Mouse (Mus musculus): ENCODE measurements at regions not wholly inside any gene's neighbourhood (a gene's known extent, or its start where the extent isn't known, plus 50 kb on each side); places are given as distances from the start of the nearest gene placed in this dataset.

- peak overlapping the region; percentile 77 for H3K27ac ChIP-seq (ENCODE audit: control insufficient read depth, low read depth, low read length)
- DNase-seq (ENCODE audit: low read depth, low spot score) = peak; percentile 83
- no peak for TF ChIP-seq HCFC1 (IDR thresholded peaks at IDR 0.05; ENCODE audit: low read depth, low read length)
- no peak for TF ChIP-seq NELFE (IDR thresholded peaks at IDR 0.05; ENCODE audit: low read depth, low read length)
- TF ChIP-seq BHLHE40 (IDR thresholded peaks at IDR 0.05; ENCODE audit: borderline replicate concordance, low read depth, low read length) = no peak
- TF ChIP-seq RAD21 (IDR thresholded peaks at IDR 0.05; ENCODE audit: low read depth, low read length) = no peak; the same call in 1 of the 2 replicates
- peak; percentile 81 to 87 for TF ChIP-seq EP300 (IDR thresholded peaks at IDR 0.05; ENCODE audit: low read depth in 1 of 2, low read length in 2 of 2)
- no peak for TF ChIP-seq USF1 (IDR thresholded peaks at IDR 0.05; ENCODE audit: low read depth, low read length)
- TF ChIP-seq USF2 (IDR thresholded peaks at IDR 0.05; ENCODE audit: borderline replicate concordance in 1 of 2, insufficient read depth in 1 of 2, low read depth in 1 of 2, low read length in 2 of 2) = no peak
- TF ChIP-seq MYB (IDR thresholded peaks at IDR 0.05; ENCODE audit: low read depth, low read length) = peak; percentile 61; the same call in 1 of the 2 replicates
- TF ChIP-seq CHD1 (IDR thresholded peaks at IDR 0.05; ENCODE audit: low read depth, low read length) = no peak
- TF ChIP-seq ZC3H11A (IDR thresholded peaks at IDR 0.05; ENCODE audit: low read depth, low read length) = no peak
- TF ChIP-seq ETS1 (IDR thresholded peaks at IDR 0.05; ENCODE audit: low read depth, low read length) = peak; percentile 88
- TF ChIP-seq E2F4 (IDR thresholded peaks at IDR 0.05; ENCODE audit: borderline replicate concordance, low read depth, low read length) = no peak
- no peak for TF ChIP-seq MAZ (IDR thresholded peaks at IDR 0.05; ENCODE audit: low read depth, low read length)
- peak; percentile 66; the same call in 1 of the 2 replicates for TF ChIP-seq MAFK (IDR thresholded peaks at IDR 0.05; ENCODE audit: borderline replicate concordance, low read depth, low read length)
- no peak for TF ChIP-seq SMC3 (IDR thresholded peaks at IDR 0.05; ENCODE audit: low read depth, low read length)
- TF ChIP-seq TBP (IDR thresholded peaks at IDR 0.05; ENCODE audit: low read depth, low read length) = peak; percentile 56; the same call in 1 of the 2 replicates
- TF ChIP-seq CTCF (IDR thresholded peaks at IDR 0.05 in 2 of 3, conservative IDR thresholded peaks at IDR 0.05 in 1 of 3; ENCODE audit: control insufficient read depth in 1 of 3, insufficient read depth in 1 of 3, low read depth in 2 of 3, low read length in 3 of 3, poor library complexity in 1 of 3, severe bottlenecking in 1 of 3) = no peak
- no peak for TF ChIP-seq POLR2AphosphoS2 (IDR thresholded peaks at IDR 0.05; ENCODE audit: low read length)
- no peak for TF ChIP-seq GABPA (IDR thresholded peaks at IDR 0.05; ENCODE audit: low read depth, low read length)
- no peak for TF ChIP-seq TAL1 (IDR thresholded peaks at IDR 0.05; ENCODE audit: low read length)
- TF ChIP-seq ELF1 (IDR thresholded peaks at IDR 0.05; ENCODE audit: low read depth, low read length) = no peak
- no peak for TF ChIP-seq ZNF384 (IDR thresholded peaks at IDR 0.05; ENCODE audit: low read depth, low read length)
- TF ChIP-seq KAT2A (conservative IDR thresholded peaks at IDR 0.05; ENCODE audit: low read depth, low read length) = no peak
- TF ChIP-seq JUND (IDR thresholded peaks at IDR 0.05; ENCODE audit: low read depth, low read length) = no peak
- peak; percentile 70; the same call in 1 of the 2 replicates for TF ChIP-seq RCOR1 (IDR thresholded peaks at IDR 0.05; ENCODE audit: low read depth, low read length)
- no peak for TF ChIP-seq POLR2A (IDR thresholded peaks at IDR 0.05; ENCODE audit: control insufficient read depth in 1 of 2, insufficient read depth in 1 of 2, low read depth in 1 of 2, low read length in 2 of 2, poor library complexity in 1 of 2)
- TF ChIP-seq NRF1 (IDR thresholded peaks at IDR 0.05; ENCODE audit: insufficient read depth, low read depth, low read length, poor library complexity, severe bottlenecking) = 0 out of 2 replicates have a peak, but pooled peaks have one; percentile 20
- TF ChIP-seq CHD2 (IDR thresholded peaks at IDR 0.05; ENCODE audit: low read length) = no peak
- TF ChIP-seq UBTF (IDR thresholded peaks at IDR 0.05; ENCODE audit: borderline replicate concordance, insufficient read depth, low read depth, low read length) = no peak
- no peak for TF ChIP-seq POLR2AphosphoS5 (IDR thresholded peaks at IDR 0.05; ENCODE audit: borderline replicate concordance, low read depth, low read length)
- no peak for TF ChIP-seq MEF2A (IDR thresholded peaks at IDR 0.05; ENCODE audit: extremely low read depth, insufficient replicate concordance, low read depth, low read length, poor library complexity, severe bottlenecking)
- peak; percentile 70 for TF ChIP-seq GATA1 (IDR thresholded peaks at IDR 0.05; ENCODE audit: low read depth, low read length)
- no peak for TF ChIP-seq ZMIZ1 (IDR thresholded peaks at IDR 0.05; ENCODE audit: low read depth, low read length)
- 0 out of 2 replicates have a peak, but pooled peaks have one; percentile 42 for TF ChIP-seq MYC (IDR thresholded peaks at IDR 0.05; ENCODE audit: low read depth, low read length)
- TF ChIP-seq SIN3A (IDR thresholded peaks at IDR 0.05; ENCODE audit: low read length) = peak; percentile 8; the same call in 1 of the 2 replicates
- peak; percentile 78 for TF ChIP-seq MAX (IDR thresholded peaks at IDR 0.05; ENCODE audit: low read length)
Measured at GRCm38 (mm10) chr3:21268429-21269129, 807.9 kb upstream of the Tbl1xr1 start.

More at GRCm38 (mm10) chr3:21268429-21269129, 807.9 kb upstream of the Tbl1xr1 start:
- peaks cover 12 to 16% of the 10 kb centered on the region in 2 experiments for H3K4me1 ChIP-seq (ENCODE audit: control insufficient read depth in 1 of 2, insufficient read depth in 2 of 2, low read length in 2 of 2)
- H3K9ac ChIP-seq (ENCODE audit: control insufficient read depth, low read depth, low read length, poor library complexity, severe bottlenecking) = peak overlapping the region; percentile 27
- no peaks in the 10 kb centered on the region for H3K27me3 ChIP-seq (ENCODE audit: control insufficient read depth in 1 of 2, insufficient read depth in 2 of 2, low read length in 2 of 2)
- H3K79me2 ChIP-seq (ENCODE audit: control insufficient read depth, insufficient read depth, low read length, poor library complexity) = no peaks in the 10 kb centered on the region
- no peak overlapping the region for H3K4me3 ChIP-seq (ENCODE audit: control insufficient read depth in 1 of 2, insufficient read depth in 1 of 2, low read depth in 2 of 2, low read length in 2 of 2)
- peaks cover 0 to 19% of the 10 kb centered on the region in 2 experiments; a peak in 2 of 4 replicates for H3K36me3 ChIP-seq (ENCODE audit: control insufficient read depth in 1 of 2, insufficient read depth in 2 of 2, low read length in 2 of 2)
- H3K9me3 ChIP-seq (replicated peaks; ENCODE audit: insufficient read depth, low read length) = no peaks in the 10 kb centered on the region

Data from MEL (cell line).